Mouse (Mus musculus): ENCODE measurements around the gene 1700042G07Rik.

GRCm38 (mm10) chr4:116125803-116126386 lies 47.3 kb upstream of the 1700042G07Rik start:
- TF ChIP-seq POLR2A (IDR thresholded peaks at IDR 0.05; ENCODE audit: low read depth, low read length) (no peak), CTCF (IDR thresholded peaks at IDR 0.05; ENCODE audit: borderline replicate concordance, insufficient read depth, low read length) (no peak)
